In genomic region chr5:87925372-87925771, GRCm38 (mm10) we compare ENCODE assay signal across 25 mouse cellular contexts. TPM values are rescaled to one million over a fixed set of nuclear protein-coding genes. Genes with fewer than 3 reads are reported as not detected.
A peak's percentile ranks its signal among the peaks of the same experiment; 100 is the strongest.
DNase-seq lines count a peak whose midpoint lies in the region; ATAC-seq lines count a peak whose summit lies in the region.
"Had no signal": no experiment of that assay in that cellular context is flagged by ENCODE, and none has a peak within 500 bp of the region (broad histone marks: within the 10 kb centered on the region; RNA-seq: fewer than 3 reads in every experiment).

Gene Csn3, plus strand, starts transcription at chr5:87925579.

- no peaks in the 10 kb centered on the region for H3K4me1 ChIP-seq in neural tube, embryonic 15.5 days
- H3K4me1 ChIP-seq in limb, embryonic 10.5 days = peaks cover 15% of the 10 kb centered on the region; the same call in 1 of the 2 replicates
- H3K4me1 ChIP-seq: forebrain, embryonic 12.5 days; liver, embryonic 13.5 days; lung, embryonic 15.5 days had no signal

- no peaks in the 10 kb centered on the region for H3K27me3 ChIP-seq in neural tube, embryonic 15.5 days (replicated peaks)
- no peaks in the 10 kb centered on the region for H3K27me3 ChIP-seq in limb, embryonic 10.5 days (ENCODE audit: low read depth, poor library complexity, severe bottlenecking)
- H3K27me3 ChIP-seq: forebrain, embryonic 12.5 days; limb, embryonic 12.5 days; liver, embryonic 13.5 days; lung, embryonic 15.5 days had no signal

- no peak within 1 kb of the TSS for H3K9ac ChIP-seq in neural tube, embryonic 15.5 days (replicated peaks)
- H3K9ac ChIP-seq: forebrain, embryonic 12.5 days; limb, embryonic 12.5 days; liver, embryonic 13.5 days; lung, embryonic 15.5 days had no signal

- H3K9me3 ChIP-seq in neural tube, embryonic 15.5 days (replicated peaks) = no peaks in the 10 kb centered on the region
- H3K9me3 ChIP-seq in limb, embryonic 10.5 days (replicated peaks) = no peaks in the 10 kb centered on the region
- H3K9me3 ChIP-seq: forebrain, embryonic 12.5 days; limb, embryonic 12.5 days; liver, embryonic 13.5 days; lung, embryonic 15.5 days had no signal

- no peak for ATAC-seq in neural tube, embryonic 15.5 days (ENCODE audit: low FRiP score)
- no peak for ATAC-seq in cerebellum, adult (ENCODE audit: insufficient number of reproducible peaks, low FRiP score, low TSS enrichment)
- ATAC-seq: activated CD4-positive, CD25-positive, alpha-beta regulatory T cell, adult 4 months; inflammation-experienced regulatory T-cells, adult 6 months had no signal

- H3K36me3 ChIP-seq in neural tube, embryonic 15.5 days = no peaks in the 10 kb centered on the region
- no peaks in the 10 kb centered on the region for H3K36me3 ChIP-seq in limb, embryonic 10.5 days
- H3K36me3 ChIP-seq: forebrain, embryonic 12.5 days; limb, embryonic 12.5 days; liver, embryonic 13.5 days; lung, embryonic 15.5 days had no signal

- peak; percentile 15 for DNase-seq in neural tube, embryonic 10.5 days (ENCODE audit: extremely low spot score, low spot score)
- DNase-seq in embryo, embryonic 10.5 days (ENCODE audit: low spot score) = peak; percentile 65
- DNase-seq in limb, embryonic 10.5 days (ENCODE audit: low spot score) = peak; percentile 37
- no peak for DNase-seq in gastrocnemius, postnatal 4 days (ENCODE audit: low spot score in 2 of 2)
- no peak for DNase-seq in MN1 (ENCODE audit: low spot score)
- DNase-seq: adrenal gland, postnatal 14 days; cerebellum, adult 18-20 months; gastrocnemius, postnatal 36 days; heart, postnatal 36 days; kidney, adult 9 months; liver, embryonic 13.5 days; thymus, adult 18-20 months had no signal

- WGBS in neural tube, embryonic 15.5 days = 29% methylated on average over 5 of the region's 5 CpGs
- 17% methylated on average over 5 of the region's 5 CpGs for WGBS in limb, embryonic 10.5 days

- H3K27ac ChIP-seq in neural tube, embryonic 15.5 days (replicated peaks) = no peak within 1 kb of the TSS
- H3K27ac ChIP-seq in limb, embryonic 10.5 days = no peak within 1 kb of the TSS
- H3K27ac ChIP-seq: forebrain, embryonic 12.5 days; limb, embryonic 12.5 days; liver, embryonic 13.5 days; lung, embryonic 15.5 days had no signal

- no peak within 1 kb of the TSS for H3K4me2 ChIP-seq in neural tube, embryonic 15.5 days
- H3K4me2 ChIP-seq: forebrain, embryonic 12.5 days; heart, embryonic 11.5 days; limb, embryonic 12.5 days; liver, embryonic 13.5 days; lung, embryonic 15.5 days had no signal

- H3K4me3 ChIP-seq in neural tube, embryonic 15.5 days (replicated peaks) = no peak within 1 kb of the TSS
- no peak within 1 kb of the TSS for H3K4me3 ChIP-seq in limb, embryonic 10.5 days
- H3K4me3 ChIP-seq: forebrain, embryonic 12.5 days; limb, embryonic 12.5 days; liver, embryonic 13.5 days; lung, embryonic 15.5 days had no signal

RNA-seq across cellular contexts. Expression of gene Csn3, which starts in this region (rescaled TPM):
- polyA plus RNA-seq in neural tube, embryonic 15.5 days (2015; fragmentation: Nextera tagmentation; extraction: Ambion mirVana) = 0.24 TPM in 1 of 2 replicates, not detected in the other
- 0.15 and 0.40 TPM in 2 replicates for polyA plus RNA-seq in limb, embryonic 10.5 days (2016; fragmentation: Nextera tagmentation; extraction: Ambion mirVana)
- total RNA-seq in gastrocnemius, postnatal 4 days (2021) = not detected
- total RNA-seq: adrenal gland, postnatal 14 days; gastrocnemius, postnatal 36 days; heart, postnatal 36 days; layer of hippocampus, postnatal 14 days; monocyte, adult 5-6 weeks had no signal
- polyA plus RNA-seq: activated CD4-positive, CD25-positive, alpha-beta regulatory T cell, adult 4 months; forebrain, embryonic 12.5 days; inflammation-experienced regulatory T-cells, adult 6 months; limb, embryonic 12.5 days; liver, embryonic 13.5 days; lung, embryonic 15.5 days; neural tube, embryonic 14.5 days; small intestine, adult 2 months; stomach, embryonic 14.5 days had no signal

Comparison
In these comparisons a context has a peak if more than half of its experiments do, and no peak if none do; other contexts are left out.
1. Peak in DNase-seq in limb, embryonic 10.5 days; RNA of the gene not detected or under 1 TPM.
2. DNase-seq: peak in neural tube, embryonic 10.5 days (single experiment) and embryo, embryonic 10.5 days (single experiment); none in gastrocnemius, postnatal 4 days (0 of 2) and MN1 (single experiment).